Mouse (Mus musculus) MEL (cell line): Measurements from ENCODE around the gene Ppp4r2. TPM values are rescaled to one million over a fixed set of nuclear protein-coding genes. Genes with fewer than 3 reads are reported as not detected.

Experiments
- DNase-seq: peaks from one replicate; pipeline ENCODE4 v3.0.0; 2011; ENCODE audit warnings: low read depth, low spot score
- H3K27ac ChIP-seq: 2 replicates; pipeline ENCODE4 v1.5.1; 2012; ENCODE audit warnings: low read depth, mild to moderate bottlenecking, control low read depth, low read length, moderate library complexity; ENCODE audit not compliant: control insufficient read depth
- H3K27me3 ChIP-seq, 2 experiments: fragments of 150-350 bp in 1 of 2; sonication (generic) in 1 of 2; 2 replicates each; pipeline ENCODE4 v1.6.1; 2012; ENCODE audit warnings: low read length in 2 of 2, mild to moderate bottlenecking in 2 of 2, improper control_type of control experiment in 1 of 2, moderate library complexity in 1 of 2; ENCODE audit not compliant: insufficient read depth in 2 of 2, control insufficient read depth in 1 of 2
- H3K36me3 ChIP-seq, 2 experiments: 2 replicates each; pipeline ENCODE4 v1.6.1; 2012 to 2014; ENCODE audit warnings: low read length in 2 of 2, improper control_type of control experiment in 1 of 2, inconsistent platforms in 1 of 2, mild to moderate bottlenecking in 1 of 2; ENCODE audit not compliant: insufficient read depth in 2 of 2, control insufficient read depth in 1 of 2
- H3K4me1 ChIP-seq, 2 experiments: fragments of 150-350 bp in 1 of 2; sonication (generic) in 1 of 2; 2 replicates each; pipeline ENCODE4 v1.6.1; 2012; ENCODE audit warnings: low read length in 2 of 2, improper control_type of control experiment in 1 of 2, mild to moderate bottlenecking in 1 of 2; ENCODE audit not compliant: insufficient read depth in 2 of 2, control insufficient read depth in 1 of 2
- H3K4me3 ChIP-seq, 2 experiments: fragments of 150-350 bp in 1 of 2; sonication (generic) in 1 of 2; 2 replicates each; pipeline ENCODE4 v1.5.1; 2012; ENCODE audit warnings: low read depth in 2 of 2, low read length in 2 of 2, mild to moderate bottlenecking in 2 of 2, moderate library complexity in 2 of 2, control low read depth in 1 of 2, improper control_type of control experiment in 1 of 2; ENCODE audit not compliant: control insufficient read depth in 1 of 2, insufficient read depth in 1 of 2
- H3K79me2 ChIP-seq: 2 replicates; pipeline ENCODE4 v1.6.1; 2012; ENCODE audit warnings: mild to moderate bottlenecking, low read length, moderate library complexity; ENCODE audit not compliant: control insufficient read depth, poor library complexity, insufficient read depth
- H3K9ac ChIP-seq: 2 replicates; pipeline ENCODE4 v1.6.1; 2012; ENCODE audit warnings: low read depth, mild to moderate bottlenecking, control low read depth, low read length, moderate library complexity; ENCODE audit not compliant: control insufficient read depth, poor library complexity, severe bottlenecking
- H3K9me3 ChIP-seq: fragments of 150-350 bp; sonication (generic); replicated peaks from 2 replicates; pipeline ENCODE4 v1.6.1; 2012; ENCODE audit warnings: mild to moderate bottlenecking, low read length, improper control_type of control experiment, moderate library complexity; ENCODE audit not compliant: insufficient read depth
- BHLHE40 ChIP-seq: IDR thresholded peaks from 2 replicates; pipeline ENCODE4 v1.6.1; 2012; ENCODE audit warnings: low read depth, mild to moderate bottlenecking, inconsistent platforms, low read length, improper control_type of control experiment, borderline replicate concordance
- E2F4 ChIP-seq: IDR thresholded peaks from 2 replicates; pipeline ENCODE4 v1.6.1; 2011; ENCODE audit warnings: low read depth, low read length, improper control_type of control experiment, borderline replicate concordance
- EP300 ChIP-seq, 2 experiments: IDR thresholded peaks; 2 replicates each; pipeline ENCODE4 v1.6.1; 2011; ENCODE audit warnings: improper control_type of control experiment in 2 of 2, low read length in 2 of 2, low read depth in 1 of 2, mild to moderate bottlenecking in 1 of 2
- GABPA ChIP-seq: IDR thresholded peaks from 2 replicates; pipeline ENCODE4 v1.6.1; 2012; ENCODE audit warnings: low read depth, mild to moderate bottlenecking, inconsistent platforms, low read length, improper control_type of control experiment, moderate library complexity
- GATA1 ChIP-seq: IDR thresholded peaks from 2 replicates; pipeline ENCODE4 v1.6.1; 2011; ENCODE audit warnings: low read depth, low read length, improper control_type of control experiment
- MAX ChIP-seq: IDR thresholded peaks from 2 replicates; pipeline ENCODE4 v1.6.1; 2011; ENCODE audit warnings: low read length, improper control_type of control experiment
- MAZ ChIP-seq: IDR thresholded peaks from 2 replicates; pipeline ENCODE4 v1.6.1; 2012; ENCODE audit warnings: low read depth, mild to moderate bottlenecking, inconsistent platforms, low read length, improper control_type of control experiment
- MEF2A ChIP-seq: IDR thresholded peaks from 2 replicates; pipeline ENCODE4 v1.6.1; 2014; ENCODE audit warnings: low read depth, mild to moderate bottlenecking, inconsistent platforms, low read length, improper control_type of control experiment; ENCODE audit not compliant: poor library complexity, insufficient replicate concordance, severe bottlenecking; ENCODE audit errors: extremely low read depth
- MXI1 ChIP-seq: IDR thresholded peaks from 2 replicates; pipeline ENCODE4 v1.6.1; 2011; ENCODE audit warnings: mild to moderate bottlenecking, low read depth, low read length, improper control_type of control experiment
- MYC ChIP-seq: IDR thresholded peaks from 2 replicates; pipeline ENCODE4 v1.6.1; 2011; ENCODE audit warnings: low read depth, mild to moderate bottlenecking, low read length, improper control_type of control experiment, moderate library complexity
- POLR2A ChIP-seq, 2 experiments: IDR thresholded peaks; 2 replicates each; pipeline ENCODE4 v1.6.1; 2011 to 2012; ENCODE audit warnings: low read length in 2 of 2, mild to moderate bottlenecking in 2 of 2, control low read depth in 1 of 2, improper control_type of control experiment in 1 of 2, low read depth in 1 of 2, moderate library complexity in 1 of 2; ENCODE audit not compliant: control insufficient read depth in 1 of 2, insufficient read depth in 1 of 2, poor library complexity in 1 of 2
- POLR2AphosphoS5 ChIP-seq: IDR thresholded peaks from 2 replicates; pipeline ENCODE4 v1.6.1; 2012; ENCODE audit warnings: low read depth, borderline replicate concordance, mild to moderate bottlenecking, inconsistent platforms, low read length, moderate library complexity, mixed read lengths
- SMC3 ChIP-seq: IDR thresholded peaks from 2 replicates; pipeline ENCODE4 v1.6.1; 2011; ENCODE audit warnings: low read depth, low read length, improper control_type of control experiment
- TCF12 ChIP-seq: IDR thresholded peaks from 2 replicates; pipeline ENCODE4 v1.6.1; 2014; ENCODE audit warnings: low read depth, mild to moderate bottlenecking, inconsistent platforms, low read length, improper control_type of control experiment, moderate library complexity
- UBTF ChIP-seq: IDR thresholded peaks from 2 replicates; pipeline ENCODE4 v1.6.1; 2012; ENCODE audit warnings: low read depth, mild to moderate bottlenecking, inconsistent platforms, low read length, improper control_type of control experiment, moderate library complexity, borderline replicate concordance; ENCODE audit not compliant: insufficient read depth
- USF2 ChIP-seq, 2 experiments: IDR thresholded peaks; 2 replicates each; pipeline ENCODE4 v1.6.1; 2011 to 2012; ENCODE audit warnings: improper control_type of control experiment in 2 of 2, low read length in 2 of 2, borderline replicate concordance in 1 of 2, inconsistent platforms in 1 of 2, low read depth in 1 of 2, mild to moderate bottlenecking in 1 of 2; ENCODE audit not compliant: insufficient read depth in 1 of 2
- ZKSCAN1 ChIP-seq: IDR thresholded peaks from 2 replicates; pipeline ENCODE4 v1.6.1; 2012; ENCODE audit warnings: low read depth, mild to moderate bottlenecking, inconsistent platforms, low read length, improper control_type of control experiment, moderate library complexity
- ZNF384 ChIP-seq: IDR thresholded peaks from 2 replicates; pipeline ENCODE4 v1.6.1; 2012; ENCODE audit warnings: low read depth, mild to moderate bottlenecking, inconsistent platforms, low read length, improper control_type of control experiment
- polyA plus RNA-seq, 2 experiments: library from polyadenylated mRNA; stranded (reverse) in 1 of 2; unstranded in 1 of 2; fragments of >175 nt in 1 of 2; fragments of >200 nt in 1 of 2; gene quantifications; 2 replicates each; pipeline versions ENCODE4 v1.2.1 to v1.2.4; 2012; ENCODE audit warnings: low replicate concordance in 2 of 2, low read depth in 1 of 2; ENCODE audit not compliant: insufficient read length in 2 of 2, insufficient read depth in 1 of 2, missing spikeins in 1 of 2
- total RNA-seq: library from RNA; depleted of rRNA; stranded (reverse); fragments of 300-350 nt; gene quantifications from 2 replicates; pipeline ENCODE4 v1.2.3, GENCODE M21; 2012

Ppp4r2 gene
- total and polyA plus RNA-seq, 3 experiments: 57.1 to 61.4 TPM; not detected in 1

GRCm38 (mm10) chr6:100802381-100803083 lies 30.9 kb upstream of the Ppp4r2 start:
- TF ChIP-seq GABPA (no peak), ZKSCAN1 (no peak), MAZ (no peak), USF2 (IDR thresholded peaks at IDR 0.05; ENCODE audit: borderline replicate concordance in 1 of 2, insufficient read depth in 1 of 2, low read depth in 1 of 2, low read length in 2 of 2) (no peak), TCF12 (no peak), POLR2A (IDR thresholded peaks at IDR 0.05; ENCODE audit: control insufficient read depth in 1 of 2, insufficient read depth in 1 of 2, low read depth in 1 of 2, low read length in 2 of 2, poor library complexity in 1 of 2) (no peak), UBTF (no peak), E2F4 (no peak), MXI1 (no peak), SMC3 (no peak), MAX (no peak), POLR2AphosphoS5 (no peak), MYC (no peak), BHLHE40 (no peak), EP300 (IDR thresholded peaks at IDR 0.05; ENCODE audit: low read depth in 1 of 2, low read length in 2 of 2) (no peak), MEF2A (no peak)
- H3K79me2 ChIP-seq: no peaks in the 10 kb centered on the region
- H3K36me3 ChIP-seq: no peaks in the 10 kb centered on the region
- H3K4me3 ChIP-seq: no peak overlapping the region
- H3K9ac ChIP-seq: no peak overlapping the region
- no peaks in the 10 kb centered on the region for H3K4me1 ChIP-seq
- DNase-seq: no peak
- no peaks in the 10 kb centered on the region for H3K27me3 ChIP-seq
- H3K27ac ChIP-seq: no peak overlapping the region
- H3K9me3 ChIP-seq: no peaks in the 10 kb centered on the region

GRCm38 (mm10) chr6:100803250-100803649 lies 30.2 kb upstream of the Ppp4r2 start:
- H3K9me3 ChIP-seq: no peaks in the 10 kb centered on the region
- H3K4me1 ChIP-seq: no peaks in the 10 kb centered on the region
- no peak for DNase-seq

More at GRCm38 (mm10) chr6:100803250-100803649, 30.2 kb upstream of the Ppp4r2 start:
- Histone ChIP-seq H3K9ac (no peak overlapping the region), H3K79me2 (no peaks in the 10 kb centered on the region), H3K36me3 (no peaks in the 10 kb centered on the region), H3K4me3 (no peak overlapping the region), H3K27ac (no peak overlapping the region), H3K27me3 (no peaks in the 10 kb centered on the region)
- TF ChIP-seq GATA1: no peak
- 0 out of 2 replicates have a peak, but pooled peaks have one; percentile 53 for TF ChIP-seq ZNF384
